Mouse (Mus musculus): ENCODE data around the gene Irf2bp1. TPM values are rescaled to one million over a fixed set of nuclear protein-coding genes. Genes with fewer than 3 reads are reported as not detected.

The Irf2bp1 gene
- total and polyA plus RNA-seq, 3 experiments: 12.7 to 24.5 (median 22.5) TPM

GRCm38 (mm10) chr7:19006476-19006875 is 2.6 kb downstream of the Irf2bp1 start:
- Histone ChIP-seq H3K27ac (no peak overlapping the region), H3K79me2 (replicated peaks; ENCODE audit: control insufficient read depth, insufficient read depth, low read length) (peaks cover 4% of the 10 kb centered on the region; the same call in 1 of the 2 replicates), H3K4me3 (no peak overlapping the region), H3K4me1 (ENCODE audit: control insufficient read depth, insufficient read depth, low read length) (peaks cover 2% of the 10 kb centered on the region; the same call in 1 of the 2 replicates), H3K27me3 (ENCODE audit: control insufficient read depth, insufficient read depth, low read length) (no peaks in the 10 kb centered on the region), H3K9ac (ENCODE audit: low read depth, low read length) (no peak overlapping the region), H3K36me3 (ENCODE audit: control insufficient read depth, insufficient read depth, low read length) (peaks cover 2% of the 10 kb centered on the region)
- WGBS: 5% methylated on average over 12 of the region's 12 CpGs
- intact Hi-C loops (cut with DNase I): loop anchor here (2.0 kb wide), 2 partner anchors 16 to 110 kb away; partner anchors contain the start of gene Foxa3
- DNase-seq: peak; percentile 80 to 84
- TF ChIP-seq CTCF (IDR thresholded peaks at IDR 0.05) (peak; percentile 99), POLR2A (IDR thresholded peaks at IDR 0.05; ENCODE audit: insufficient read depth, low read depth, low read length) (no peak), EP300 (IDR thresholded peaks at IDR 0.05; ENCODE audit: insufficient read depth, low read depth, low read length) (peak; percentile 97)

- no peak overlapping the region for H3K27ac ChIP-seq
- intact Hi-C loops (cut with DNase I): loop anchor here (2.0 kb wide), 2 partner anchors 15 to 111 kb away; partner anchors contain the start of gene Foxa3
- no peak for DNase-seq
- peaks cover 2% of the 10 kb centered on the region for H3K36me3 ChIP-seq (ENCODE audit: control insufficient read depth, insufficient read depth, low read length)
- H3K9ac ChIP-seq (ENCODE audit: low read depth, low read length): no peak overlapping the region
- WGBS: 72% methylated on average over 13 of the region's 13 CpGs
- peaks cover 4% of the 10 kb centered on the region; the same call in 1 of the 2 replicates for H3K79me2 ChIP-seq (replicated peaks; ENCODE audit: control insufficient read depth, insufficient read depth, low read length)
- TF ChIP-seq POLR2A (IDR thresholded peaks at IDR 0.05; ENCODE audit: insufficient read depth, low read depth, low read length) (0 out of 2 replicates have a peak, but pooled peaks have one; percentile 8), EP300 (IDR thresholded peaks at IDR 0.05; ENCODE audit: insufficient read depth, low read depth, low read length) (no peak), CTCF (IDR thresholded peaks at IDR 0.05) (no peak)
- H3K4me1 ChIP-seq (ENCODE audit: control insufficient read depth, insufficient read depth, low read length): peaks cover 2% of the 10 kb centered on the region; the same call in 1 of the 2 replicates
- no peak overlapping the region for H3K4me3 ChIP-seq
- no peaks in the 10 kb centered on the region for H3K27me3 ChIP-seq (ENCODE audit: control insufficient read depth, insufficient read depth, low read length)
These were observed 3.5 kb downstream of the Irf2bp1 start for GRCm38 (mm10) chr7:19007026-19007977.

DNA sequence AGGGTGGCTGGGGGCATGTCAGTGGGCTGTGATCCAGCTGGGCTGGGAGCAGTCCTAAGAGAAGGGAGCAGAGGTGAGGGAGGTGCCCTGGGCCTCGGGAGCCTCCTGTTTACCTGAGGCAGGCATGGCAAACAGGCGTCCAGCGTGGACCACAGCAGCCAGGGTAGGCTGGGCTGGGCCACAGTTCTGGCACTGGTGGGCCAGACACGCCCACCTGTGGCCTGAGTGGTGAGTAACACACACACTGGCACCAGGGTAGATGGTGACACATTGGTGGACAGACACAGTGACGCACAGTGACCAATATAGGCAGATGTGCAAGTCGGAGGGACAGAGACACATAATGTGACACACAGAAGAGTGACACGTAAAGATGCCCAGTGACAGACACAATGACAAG is 6.7 kb downstream of the Irf2bp1 start:
- Histone ChIP-seq H3K9ac (ENCODE audit: low read depth, low read length) (no peak overlapping the region), H3K4me1 (ENCODE audit: control insufficient read depth, insufficient read depth, low read length) (no peaks in the 10 kb centered on the region; the same call in 1 of the 2 replicates), H3K4me3 (no peak overlapping the region), H3K27me3 (ENCODE audit: control insufficient read depth, insufficient read depth, low read length) (no peaks in the 10 kb centered on the region), H3K27ac (no peak overlapping the region), H3K36me3 (ENCODE audit: control insufficient read depth, insufficient read depth, low read length) (peaks cover 2% of the 10 kb centered on the region; the same call in 1 of the 2 replicates), H3K79me2 (replicated peaks; ENCODE audit: control insufficient read depth, insufficient read depth, low read length) (no peaks in the 10 kb centered on the region)
- DNase-seq: no peak
- intact Hi-C loops (cut with DNase I): no loop called here
- 77% methylated on average over 7 of the region's 7 CpGs for WGBS
- TF ChIP-seq EP300 (IDR thresholded peaks at IDR 0.05; ENCODE audit: insufficient read depth, low read depth, low read length): no peak
- TF ChIP-seq CTCF (IDR thresholded peaks at IDR 0.05): no peak
- no peak for TF ChIP-seq POLR2A (IDR thresholded peaks at IDR 0.05; ENCODE audit: insufficient read depth, low read depth, low read length)

GRCm38 (mm10) chr7:19012025-19012621 is 8.3 kb downstream of the Irf2bp1 start:
- Histone ChIP-seq H3K27me3 (ENCODE audit: control insufficient read depth, insufficient read depth, low read length) (no peaks in the 10 kb centered on the region), H3K4me1 (ENCODE audit: control insufficient read depth, insufficient read depth, low read length) (no peaks in the 10 kb centered on the region), H3K27ac (peak overlapping the region; percentile 78), H3K4me3 (peak overlapping the region; percentile 52), H3K9ac (ENCODE audit: low read depth, low read length) (peak overlapping the region; percentile 70), H3K36me3 (ENCODE audit: control insufficient read depth, insufficient read depth, low read length) (no peaks in the 10 kb centered on the region), H3K79me2 (replicated peaks; ENCODE audit: control insufficient read depth, insufficient read depth, low read length) (no peaks in the 10 kb centered on the region)
- 1% methylated on average over 29 of the region's 31 CpGs for WGBS
- TF ChIP-seq EP300 (IDR thresholded peaks at IDR 0.05; ENCODE audit: insufficient read depth, low read depth, low read length): no peak
- TF ChIP-seq CTCF (IDR thresholded peaks at IDR 0.05): no peak
- no peak for TF ChIP-seq POLR2A (IDR thresholded peaks at IDR 0.05; ENCODE audit: insufficient read depth, low read depth, low read length)
- DNase-seq: peak; percentile 67 to 68
- intact Hi-C loops (cut with DNase I): no loop called here

DNA sequence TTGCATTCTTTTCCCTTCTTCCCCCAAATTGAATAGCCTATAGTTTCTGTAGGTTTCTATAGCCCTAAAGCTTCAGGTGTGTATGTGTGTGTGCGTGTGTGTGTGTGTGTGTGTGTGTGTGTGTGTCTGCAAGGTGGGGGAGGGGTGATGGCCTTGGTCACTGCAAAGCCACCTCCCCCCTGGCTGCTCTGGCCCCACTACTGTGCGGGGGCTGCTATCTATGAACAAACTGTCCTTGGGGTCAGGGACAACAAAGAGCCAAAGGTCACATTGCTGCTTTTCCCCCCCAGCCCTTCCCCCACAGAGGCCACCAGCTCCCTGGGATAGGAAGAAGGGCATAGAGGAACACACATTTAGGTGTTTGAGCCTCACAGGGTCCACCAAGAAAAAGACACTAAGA is 9.0 kb downstream of the Irf2bp1 start:
- no peak for DNase-seq
- Histone ChIP-seq H3K79me2 (replicated peaks; ENCODE audit: control insufficient read depth, insufficient read depth, low read length) (no peaks in the 10 kb centered on the region), H3K27ac (no peak overlapping the region), H3K4me1 (ENCODE audit: control insufficient read depth, insufficient read depth, low read length) (no peaks in the 10 kb centered on the region), H3K4me3 (no peak overlapping the region), H3K27me3 (ENCODE audit: control insufficient read depth, insufficient read depth, low read length) (no peaks in the 10 kb centered on the region), H3K36me3 (ENCODE audit: control insufficient read depth, insufficient read depth, low read length) (no peaks in the 10 kb centered on the region), H3K9ac (ENCODE audit: low read depth, low read length) (no peak overlapping the region)
- intact Hi-C loops (cut with DNase I): no loop called here
- TF ChIP-seq EP300 (IDR thresholded peaks at IDR 0.05; ENCODE audit: insufficient read depth, low read depth, low read length) (no peak), CTCF (IDR thresholded peaks at IDR 0.05) (no peak), POLR2A (IDR thresholded peaks at IDR 0.05; ENCODE audit: insufficient read depth, low read depth, low read length) (no peak)
- 49% methylated on average over 2 of the region's 2 CpGs for WGBS
